Mouse (Mus musculus) liver, embryonic 14.5 days (tissue): ENCODE measurements at regions not wholly inside any gene's neighbourhood (a gene's known extent, or its start where the extent isn't known, plus 50 kb on each side); places are given as distances from the start of the nearest gene placed in this dataset.

ENCODE experiments used
- CTCF ChIP-seq: IDR thresholded peaks from 2 replicates; pipeline ENCODE4 v1.5.1; 2016; ENCODE audit warnings: antibody characterized with exemption, low read depth, control low read depth
- EP300 ChIP-seq: IDR thresholded peaks from 2 replicates; pipeline ENCODE4 v1.6.1; 2016; ENCODE audit warnings: antibody characterized with exemption, low read depth

DNA sequence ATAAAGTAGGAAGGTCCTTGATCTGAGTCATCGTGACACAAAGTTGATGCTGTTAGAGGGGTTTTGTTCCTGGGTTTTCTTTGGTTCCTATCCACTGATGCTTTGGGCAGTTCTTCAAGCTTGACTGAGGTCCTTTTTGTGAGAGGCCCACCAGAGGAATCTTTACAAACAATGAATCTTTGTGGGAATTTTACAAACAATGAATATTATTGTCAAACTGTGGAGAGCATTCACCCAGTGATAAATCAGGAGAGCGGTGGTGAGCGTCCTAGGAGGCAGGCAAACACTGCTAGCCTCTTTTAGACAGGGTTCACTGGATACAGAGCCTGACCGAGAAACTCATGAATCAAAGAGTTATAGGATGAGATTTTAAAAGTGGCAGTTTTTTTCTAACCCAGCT, 268.9 kb upstream of the 4933412E24Rik start:
- no peak for TF ChIP-seq CTCF
- no peak for TF ChIP-seq EP300
